Mouse (Mus musculus) layer of hippocampus, adult 2 months (tissue): ENCODE results near the gene Cpm. TPM values are rescaled to one million over a fixed set of nuclear protein-coding genes. Genes with fewer than 3 reads are reported as not detected.
A peak's percentile ranks its signal among the peaks of the same experiment; 100 is the strongest.
"Not testable (repeated sequence)": the region's sequence is repeated elsewhere in the genome, so short reads cannot be mapped to it uniquely, and the experiment has no call there.

Experiments
- DNase-seq, 2 experiments: peaks; one replicate each; pipeline ENCODE4 v3.0.0; 2022; ENCODE audit warnings: low spot score in 2 of 2
- H3K27ac ChIP-seq: fragments of 200-600 bp; 2 replicates; pipeline ENCODE4 v1.8.1; 2022
- H3K4me3 ChIP-seq: fragments of 200-600 bp; 2 replicates; pipeline ENCODE4 v1.8.1; 2022; ENCODE audit warnings: mild to moderate bottlenecking
- CTCF ChIP-seq: fragments of 200-600 bp; conservative IDR thresholded peaks from 2 replicates; pipeline ENCODE4 v1.8.1; 2022; ENCODE audit warnings: antibody characterized with exemption, mild to moderate bottlenecking, moderate library complexity
- total RNA-seq, 2 experiments: library from RNA; stranded (reverse); gene quantifications; 2 replicates each; pipeline ENCODE4 v1.2.3; 2021

Gene Cpm
- total RNA-seq, 2 experiments from 2014 or later: 8.5 to 9.7 TPM

GRCm38 (mm10) chr10:117598266-117598950 is 30.9 kb upstream of the Cpm start:
- H3K4me3 ChIP-seq: no peak overlapping the region
- no peak overlapping the region for H3K27ac ChIP-seq
- TF ChIP-seq CTCF: no peak
- DNase-seq: no peak

GRCm38 (mm10) chr10:117598951-117599572 is 30.2 kb upstream of the Cpm start:
- not testable (repeated sequence) for DNase-seq, H3K4me3 ChIP-seq, H3K27ac ChIP-seq

GRCm38 (mm10) chr10:117601146-117602035 is 27.9 kb upstream of the Cpm start:
- Histone ChIP-seq H3K4me3 (no peak overlapping the region), H3K27ac (no peak overlapping the region)
- no peak for DNase-seq
- no peak for TF ChIP-seq CTCF

GRCm38 (mm10) chr10:117602325-117603129 is 26.8 kb upstream of the Cpm start:
- no peak overlapping the region for H3K27ac ChIP-seq
- no peak for DNase-seq
- no peak for TF ChIP-seq CTCF
- H3K4me3 ChIP-seq: no peak overlapping the region

- H3K4me3 ChIP-seq: no peak overlapping the region
- DNase-seq: no peak
- TF ChIP-seq CTCF: no peak
- H3K27ac ChIP-seq: peak overlapping the region; percentile 47
Observed at GRCm38 (mm10) chr10:117603130-117603833, 26.0 kb upstream of the Cpm start.

- DNase-seq: peak in 1 of 2 experiments; percentile 34
- Histone ChIP-seq H3K4me3 (no peak overlapping the region; the same call in 1 of the 2 replicates), H3K27ac (peak overlapping the region; percentile 47)
- no peak for TF ChIP-seq CTCF
Observed at GRCm38 (mm10) chr10:117603834-117604623, 25.3 kb upstream of the Cpm start.

- Histone ChIP-seq H3K27ac (peak overlapping the region; percentile 47; the same call in 1 of the 2 replicates), H3K4me3 (no peak overlapping the region)
- TF ChIP-seq CTCF: 0 out of 2 replicates have a peak, but pooled peaks have one; percentile 4
- no peak for DNase-seq
Observed at GRCm38 (mm10) chr10:117604624-117605282, 24.5 kb upstream of the Cpm start.

GRCm38 (mm10) chr10:117605283-117606243 is 23.7 kb upstream of the Cpm start:
- Histone ChIP-seq H3K27ac (no peak overlapping the region), H3K4me3 (no peak overlapping the region)
- no peak for TF ChIP-seq CTCF
- no peak for DNase-seq

GRCm38 (mm10) chr10:117606423-117606822 is 22.9 kb upstream of the Cpm start:
- TF ChIP-seq CTCF: no peak
- H3K27ac ChIP-seq: no peak overlapping the region
- no peak for DNase-seq
- H3K4me3 ChIP-seq: no peak overlapping the region
